Mouse (Mus musculus) olfactory bulb, adult 2 months (tissue): ENCODE data around the gene Tmem260. TPM values are rescaled to one million over a fixed set of nuclear protein-coding genes. Genes with fewer than 3 reads are reported as not detected.

Experiments used
- H3K27ac ChIP-seq: fragments of 200-500 bp; 2 replicates; pipeline ENCODE4 v1.5.1; 2012; ENCODE audit warnings: low read depth, low read length; ENCODE audit not compliant: insufficient read depth
- H3K4me1 ChIP-seq: fragments of 200-500 bp; 2 replicates; pipeline ENCODE4 v1.6.1; 2012; ENCODE audit warnings: low read length; ENCODE audit not compliant: control insufficient read depth, insufficient read depth
- H3K4me3 ChIP-seq: fragments of 200-500 bp; 2 replicates; pipeline ENCODE4 v1.5.1; 2012; ENCODE audit warnings: mild to moderate bottlenecking, low read depth, low read length, moderate library complexity; ENCODE audit not compliant: insufficient read depth
- CTCF ChIP-seq: fragments of 200-500 bp; IDR thresholded peaks from 2 replicates; pipeline ENCODE4 v1.5.1; 2012; ENCODE audit warnings: low read depth, mild to moderate bottlenecking, low read length, moderate library complexity; ENCODE audit not compliant: insufficient read depth
- POLR2A ChIP-seq: fragments of 200-500 bp; IDR thresholded peaks from 2 replicates; pipeline ENCODE4 v1.6.1; 2012; ENCODE audit warnings: mild to moderate bottlenecking, low read depth, low read length, moderate library complexity; ENCODE audit not compliant: insufficient read depth
- WGBS: fragments of 180-500 bp; shearing (Covaris S2); methylation state at CpG from one replicate; pipeline ENCODE4 v1.1.7; 2018; 5-methylcytosine and 5-hydroxymethylcytosine counted together
- polyA plus RNA-seq: library from polyadenylated mRNA; stranded (reverse); fragments of >200 nt; gene quantifications from 2 replicates; pipeline ENCODE4 v1.2.4, GENCODE M21; 2012; ENCODE audit warnings: low replicate concordance; ENCODE audit not compliant: missing spikeins, insufficient read depth, insufficient read length

Gene Tmem260
- polyA plus RNA-seq, 1 experiment, result not detected

DNA sequence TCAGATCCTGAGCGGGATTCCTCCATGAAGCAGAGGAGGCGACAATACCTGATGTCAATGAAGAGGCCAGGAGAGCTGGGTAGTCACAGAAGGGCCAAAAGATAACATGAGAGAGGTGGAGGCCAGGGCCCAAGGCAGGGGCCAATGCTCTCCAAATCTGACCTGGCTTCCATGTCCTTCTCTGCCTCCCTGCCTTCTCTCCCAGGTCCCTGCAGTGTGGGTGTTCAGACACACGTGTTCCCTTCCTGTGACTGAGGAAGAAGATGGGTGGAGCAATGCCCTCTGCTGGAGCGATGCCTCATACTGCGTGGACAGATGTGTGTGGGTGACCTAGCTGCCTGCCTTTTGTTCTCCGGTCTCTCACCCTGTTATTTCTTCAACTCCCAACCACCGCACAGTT is 113.8 kb downstream of the Tmem260 start:
- Histone ChIP-seq H3K4me3 (no peak overlapping the region), H3K4me1 (peaks cover 5% of the 10 kb centered on the region), H3K27ac (no peak overlapping the region)
- TF ChIP-seq POLR2A, result no peak
- TF ChIP-seq CTCF, result no peak
- WGBS, result 62% methylated on average over 7 of the region's 7 CpGs

DNA sequence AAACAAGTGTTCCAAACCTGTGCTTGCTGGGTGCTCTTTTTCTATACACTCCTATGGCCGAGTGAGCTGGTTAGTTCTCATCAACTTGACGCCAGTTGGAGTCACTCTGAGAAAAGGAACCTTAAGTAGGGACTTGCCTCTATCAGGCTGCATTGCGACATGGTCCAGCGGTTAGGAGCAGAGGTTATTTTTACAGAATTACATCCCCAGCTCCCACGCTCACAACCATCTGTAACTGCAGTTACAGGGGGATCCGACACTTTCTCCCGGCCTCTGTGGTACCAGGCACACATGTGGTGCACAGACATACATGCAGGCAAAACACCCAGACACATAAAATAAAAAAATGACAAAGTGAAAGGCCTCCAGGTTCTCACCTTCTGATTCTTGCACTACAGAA is 120.7 kb downstream of the Tmem260 start:
- Histone ChIP-seq H3K4me1 (peaks cover 4% of the 10 kb centered on the region), H3K4me3 (no peak overlapping the region), H3K27ac (no peak overlapping the region)
- TF ChIP-seq POLR2A, result no peak
- no peak for TF ChIP-seq CTCF
- 89% methylated on average over 7 of the region's 7 CpGs for WGBS

Other genes with a start within 250 kb of the Tmem260 start
- gene Otx2, start 227.7 kb downstream of the Tmem260 start, polyA plus RNA-seq, result not detected in 2 replicates